Mouse (Mus musculus): Measurements from ENCODE around the gene Rcan1. TPM values are rescaled to one million over a fixed set of nuclear protein-coding genes. Genes with fewer than 3 reads are reported as not detected.

Rcan1 gene
- polyA plus RNA-seq, 1 experiment from 2014 or later = 28.0 TPM

- no peak for DNase-seq (ENCODE audit: low spot score)
- H3K27ac ChIP-seq = no peak overlapping the region
- no peaks in the 10 kb centered on the region for H3K9me3 ChIP-seq (replicated peaks)
- H3K27me3 ChIP-seq (ENCODE audit: low read depth, poor library complexity, severe bottlenecking) = no peaks in the 10 kb centered on the region
- peaks cover 9% of the 10 kb centered on the region for H3K4me1 ChIP-seq
- WGBS = 94% methylated on average over 6 of the region's 6 CpGs
- H3K36me3 ChIP-seq = no peaks in the 10 kb centered on the region
- no peak overlapping the region for H3K4me3 ChIP-seq
These were observed 93.7 kb downstream of the Rcan1 start for GRCm38 (mm10) chr16:92376976-92377375.

DNA sequence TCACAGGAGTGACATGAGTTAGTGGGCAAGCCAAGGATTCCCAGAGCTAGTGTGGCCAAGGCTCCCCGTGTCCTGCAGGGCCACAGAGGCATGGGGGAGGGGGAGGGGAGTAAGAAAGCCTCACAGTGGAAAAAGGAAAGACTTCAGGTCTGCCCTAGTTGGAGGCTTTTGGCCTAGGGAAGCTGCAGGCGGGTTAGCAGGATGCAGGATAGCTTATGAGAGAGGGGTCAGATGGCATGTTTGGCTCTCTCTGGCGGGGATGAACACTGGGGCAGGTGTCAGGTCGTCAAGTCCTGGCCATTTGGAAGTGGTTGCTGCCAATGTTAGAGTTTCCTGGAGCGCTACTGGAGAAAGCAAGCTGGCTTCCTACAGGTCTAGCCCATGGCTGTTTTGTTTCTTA is 99.0 kb downstream of the Rcan1 start:
- 40% methylated on average over 5 of the region's 5 CpGs for WGBS
- H3K27ac ChIP-seq = no peak overlapping the region

DNA sequence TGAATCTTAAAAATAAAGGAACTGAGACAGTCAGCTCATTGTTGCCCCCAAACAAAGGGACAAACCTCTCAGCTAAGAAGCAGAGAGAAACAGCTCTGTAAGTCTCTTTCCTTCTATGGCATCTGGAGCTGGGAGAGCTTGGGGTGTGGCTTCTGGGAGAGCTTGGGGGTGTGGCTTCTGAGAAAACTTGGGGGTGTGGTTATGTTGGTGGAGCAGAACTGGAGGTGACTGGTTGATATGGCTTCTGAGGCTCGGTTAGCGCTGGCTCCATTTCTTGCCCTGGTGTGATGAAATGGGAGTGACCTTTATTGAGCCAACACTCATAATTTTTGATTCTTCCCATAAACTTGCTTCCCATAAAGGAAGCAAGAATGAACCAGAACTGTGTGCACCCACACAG is 101.4 kb downstream of the Rcan1 start:
- no peak for DNase-seq (ENCODE audit: low spot score)
- H3K36me3 ChIP-seq = no peaks in the 10 kb centered on the region
- peaks cover 31% of the 10 kb centered on the region for H3K4me1 ChIP-seq
- H3K27ac ChIP-seq = no peak overlapping the region
- H3K4me3 ChIP-seq = no peak overlapping the region
- peaks cover 15% of the 10 kb centered on the region for H3K27me3 ChIP-seq (ENCODE audit: low read depth, poor library complexity, severe bottlenecking)
- H3K9me3 ChIP-seq (replicated peaks) = no peaks in the 10 kb centered on the region
- 65% methylated on average over 2 of the region's 2 CpGs for WGBS

More for the DNA sequence above, 99.0 kb downstream of the Rcan1 start:
- Histone ChIP-seq H3K36me3 (no peaks in the 10 kb centered on the region), H3K4me3 (no peak overlapping the region), H3K4me1 (peaks cover 31% of the 10 kb centered on the region), H3K9me3 (replicated peaks) (no peaks in the 10 kb centered on the region), H3K27me3 (ENCODE audit: low read depth, poor library complexity, severe bottlenecking) (peaks cover 15% of the 10 kb centered on the region)
- no peak for DNase-seq (ENCODE audit: low spot score)

DNA sequence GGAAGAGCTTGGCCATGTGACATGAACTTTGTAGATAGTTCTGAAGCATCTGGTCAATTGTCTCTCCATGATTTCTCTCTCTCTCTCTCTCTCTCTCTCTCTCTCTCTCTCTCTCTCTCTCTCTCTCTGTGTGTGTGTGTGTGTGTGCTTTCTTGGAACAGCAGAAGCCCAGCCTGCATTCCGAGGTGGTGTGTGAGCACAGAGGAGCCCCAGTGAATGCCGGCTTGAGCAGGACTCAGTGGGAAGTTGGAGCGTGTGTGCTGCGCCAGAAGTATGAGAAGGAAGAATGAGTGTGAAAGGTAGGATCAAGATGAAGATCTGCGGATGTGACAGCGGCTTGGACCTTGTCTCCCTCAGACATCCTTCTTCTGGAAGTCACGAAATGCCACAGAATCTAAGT is 105.2 kb downstream of the Rcan1 start:
- 78% methylated on average over 7 of the region's 7 CpGs for WGBS
- no peak overlapping the region for H3K4me3 ChIP-seq
- H3K4me1 ChIP-seq = peaks cover 8% of the 10 kb centered on the region; the same call in 1 of the 2 replicates
- H3K36me3 ChIP-seq = no peaks in the 10 kb centered on the region
- H3K9me3 ChIP-seq (replicated peaks) = no peaks in the 10 kb centered on the region
- peaks cover 4% of the 10 kb centered on the region; the same call in 1 of the 2 replicates for H3K27me3 ChIP-seq (ENCODE audit: low read depth, poor library complexity, severe bottlenecking)
- H3K27ac ChIP-seq = no peak overlapping the region
- DNase-seq (ENCODE audit: low spot score) = no peak

DNA sequence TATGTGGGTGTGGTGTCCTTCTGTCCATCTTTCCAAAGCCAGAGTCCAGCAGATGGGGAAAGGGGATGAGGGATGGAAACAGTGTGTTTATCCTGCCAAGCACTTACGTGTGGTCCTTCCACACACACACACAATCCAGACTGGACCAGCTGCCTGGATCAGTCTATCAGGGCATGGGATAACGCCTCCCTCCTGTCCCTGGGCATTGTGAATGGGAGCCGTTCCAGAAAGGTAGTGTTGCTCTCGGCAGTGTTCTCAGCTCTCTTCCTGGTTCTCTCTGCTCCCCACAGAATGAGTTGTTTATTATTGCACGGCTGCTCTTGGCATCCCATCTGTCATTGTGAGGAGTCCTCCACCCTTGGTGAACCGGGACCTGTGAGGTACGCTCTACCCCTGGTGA is 110.0 kb downstream of the Rcan1 start:
- Histone ChIP-seq H3K4me3 (no peak overlapping the region), H3K27me3 (ENCODE audit: low read depth, poor library complexity, severe bottlenecking) (peaks cover 33% of the 10 kb centered on the region), H3K4me1 (peaks cover 28% of the 10 kb centered on the region), H3K9me3 (replicated peaks) (no peaks in the 10 kb centered on the region), H3K27ac (no peak overlapping the region), H3K36me3 (no peaks in the 10 kb centered on the region)
- 79% methylated on average over 7 of the region's 7 CpGs for WGBS
- DNase-seq (ENCODE audit: low spot score) = no peak

DNA sequence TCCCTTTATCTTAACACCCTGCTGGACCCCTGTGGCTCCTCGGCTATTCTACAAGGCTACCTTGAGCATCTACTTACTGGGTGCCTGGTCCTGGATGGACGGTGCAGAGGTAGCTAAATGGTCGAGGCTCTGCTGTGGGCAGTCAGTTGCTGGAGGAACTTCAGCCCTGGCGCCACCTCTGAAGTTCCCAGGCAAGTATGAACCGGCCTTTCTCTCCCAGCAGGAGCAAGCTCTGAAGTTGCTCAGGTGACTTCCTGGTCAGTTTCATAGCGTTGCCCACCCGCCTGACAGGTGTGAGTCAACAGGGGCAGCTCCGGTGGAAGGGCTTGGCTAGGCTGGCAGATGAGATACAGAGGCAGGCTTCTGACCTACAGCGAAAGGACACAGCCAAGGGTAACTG is 111.4 kb downstream of the Rcan1 start, which contains the start of gene Kcne1:
Kcne1 (minus strand) TSS at position 240 of the 400 bp plus-strand sequence.
- no peak for DNase-seq (ENCODE audit: low spot score)
- Histone ChIP-seq H3K4me3 (peak within 1 kb of the TSS; percentile 14; the same call in 1 of the 2 replicates), H3K27me3 (ENCODE audit: low read depth, poor library complexity, severe bottlenecking) (peaks cover 34% of the 10 kb centered on the region), H3K36me3 (no peaks in the 10 kb centered on the region), H3K27ac (0 out of 2 replicates have a peak within 1 kb of the TSS, but pooled peaks have one; percentile 40), H3K4me1 (peaks cover 41% of the 10 kb centered on the region), H3K9me3 (replicated peaks) (no peaks in the 10 kb centered on the region)
- WGBS = 49% methylated on average over 9 of the region's 9 CpGs

DNA sequence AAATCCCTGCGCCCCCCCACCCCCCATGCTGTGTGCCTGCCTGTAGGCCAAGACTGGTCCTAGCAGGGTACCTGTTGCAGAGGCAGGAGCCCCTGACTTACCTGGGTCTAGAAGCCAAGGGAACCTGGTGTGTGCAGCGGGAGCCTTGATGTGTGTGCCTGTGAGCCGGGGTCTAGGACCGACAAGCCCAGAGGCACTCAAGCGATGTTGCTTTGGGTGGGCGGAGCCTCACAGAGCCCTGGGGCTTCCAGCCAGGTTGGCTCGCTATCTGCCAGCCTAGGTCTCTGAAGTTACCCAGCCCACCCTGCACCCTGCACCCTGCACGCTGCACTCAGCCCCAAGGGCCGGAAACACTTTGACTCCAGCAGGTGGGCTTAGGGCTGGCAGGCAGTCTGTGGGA is 111.9 kb downstream of the Rcan1 start:
- Histone ChIP-seq H3K4me1 (peaks cover 45% of the 10 kb centered on the region), H3K27ac (0 out of 2 replicates have a peak overlapping the region, but pooled peaks have one; percentile 40), H3K27me3 (ENCODE audit: low read depth, poor library complexity, severe bottlenecking) (peaks cover 34% of the 10 kb centered on the region), H3K4me3 (peak overlapping the region; percentile 14; the same call in 1 of the 2 replicates), H3K36me3 (no peaks in the 10 kb centered on the region), H3K9me3 (replicated peaks) (no peaks in the 10 kb centered on the region)
- DNase-seq (ENCODE audit: low spot score) = no peak
- 20% methylated on average over 9 of the region's 9 CpGs for WGBS

DNA sequence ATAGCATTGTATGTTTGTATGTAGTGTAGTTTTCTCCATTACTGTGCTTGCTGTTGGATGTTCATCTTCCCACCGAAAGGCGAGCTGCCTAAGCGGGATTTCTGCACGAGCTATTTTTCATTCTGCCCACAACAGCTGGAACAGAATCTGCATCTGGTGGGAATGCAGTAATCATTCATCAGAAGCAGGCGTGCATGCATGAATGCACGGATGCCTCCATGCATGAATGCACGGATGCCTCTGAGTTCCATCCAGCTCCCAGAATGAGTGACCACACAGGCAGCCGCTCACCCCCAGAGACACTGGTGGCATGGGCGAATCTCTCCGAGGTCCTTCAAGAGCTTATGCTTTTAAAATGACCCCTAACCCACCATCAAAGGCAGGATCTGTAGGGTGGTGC is 113.1 kb downstream of the Rcan1 start:
- H3K27me3 ChIP-seq (ENCODE audit: low read depth, poor library complexity, severe bottlenecking) = peaks cover 34% of the 10 kb centered on the region
- no peak overlapping the region for H3K4me3 ChIP-seq
- peaks cover 50% of the 10 kb centered on the region for H3K4me1 ChIP-seq
- no peaks in the 10 kb centered on the region for H3K36me3 ChIP-seq
- H3K27ac ChIP-seq = no peak overlapping the region
- DNase-seq (ENCODE audit: low spot score) = no peak
- WGBS = 89% methylated on average over 10 of the region's 10 CpGs
- no peaks in the 10 kb centered on the region for H3K9me3 ChIP-seq (replicated peaks)

DNA sequence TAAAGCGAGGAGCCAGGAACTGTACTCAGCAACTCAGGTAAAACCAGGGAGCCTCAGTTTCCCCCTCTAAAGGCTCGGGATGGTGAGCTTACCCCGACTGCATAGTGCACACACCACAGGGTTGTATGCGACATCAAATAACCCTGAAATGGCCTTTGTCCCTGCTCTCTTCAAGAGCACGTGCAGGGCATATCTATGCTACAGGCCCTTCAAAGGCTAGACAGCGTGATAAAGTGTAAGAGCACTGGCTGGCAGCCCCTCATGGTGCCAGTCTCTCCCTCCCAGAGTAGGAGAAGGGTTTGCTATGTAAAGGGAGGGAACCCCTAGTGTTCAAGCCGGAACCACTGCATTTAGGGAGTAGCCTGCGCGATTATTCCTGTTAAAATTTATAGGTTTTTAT is 113.6 kb downstream of the Rcan1 start:
- Histone ChIP-seq H3K4me3 (no peak overlapping the region), H3K9me3 (replicated peaks) (no peaks in the 10 kb centered on the region), H3K4me1 (peaks cover 50% of the 10 kb centered on the region), H3K36me3 (no peaks in the 10 kb centered on the region), H3K27me3 (ENCODE audit: low read depth, poor library complexity, severe bottlenecking) (peaks cover 34% of the 10 kb centered on the region), H3K27ac (no peak overlapping the region)
- no peak for DNase-seq (ENCODE audit: low spot score)
- WGBS = 79% methylated on average over 9 of the region's 9 CpGs

DNA sequence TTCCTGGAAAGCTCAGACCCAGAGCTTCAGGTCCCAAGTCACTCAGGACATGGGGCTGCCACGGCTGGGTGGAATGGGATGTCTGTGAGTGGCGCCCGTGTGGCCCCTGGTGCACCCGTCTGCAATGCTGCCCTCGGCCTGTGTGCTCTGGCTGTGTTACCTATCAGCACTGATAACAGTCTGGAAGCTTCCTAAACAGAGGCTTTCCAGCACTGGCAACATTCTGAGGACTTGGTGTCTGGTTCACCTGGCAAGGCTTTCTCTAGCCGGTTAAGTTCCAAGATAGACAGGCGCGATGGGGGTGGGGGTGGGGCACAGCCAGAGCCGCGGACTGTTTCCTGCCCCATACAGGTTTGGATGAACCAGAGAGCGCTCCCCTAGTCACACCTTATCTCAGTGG is 114.7 kb downstream of the Rcan1 start:
- no peak overlapping the region for H3K4me3 ChIP-seq
- peaks cover 50% of the 10 kb centered on the region for H3K4me1 ChIP-seq
- no peaks in the 10 kb centered on the region for H3K36me3 ChIP-seq
- H3K9me3 ChIP-seq (replicated peaks) = no peaks in the 10 kb centered on the region
- DNase-seq (ENCODE audit: low spot score) = no peak
- 75% methylated on average over 11 of the region's 11 CpGs for WGBS
- no peak overlapping the region for H3K27ac ChIP-seq
- H3K27me3 ChIP-seq (ENCODE audit: low read depth, poor library complexity, severe bottlenecking) = peaks cover 38% of the 10 kb centered on the region

DNA sequence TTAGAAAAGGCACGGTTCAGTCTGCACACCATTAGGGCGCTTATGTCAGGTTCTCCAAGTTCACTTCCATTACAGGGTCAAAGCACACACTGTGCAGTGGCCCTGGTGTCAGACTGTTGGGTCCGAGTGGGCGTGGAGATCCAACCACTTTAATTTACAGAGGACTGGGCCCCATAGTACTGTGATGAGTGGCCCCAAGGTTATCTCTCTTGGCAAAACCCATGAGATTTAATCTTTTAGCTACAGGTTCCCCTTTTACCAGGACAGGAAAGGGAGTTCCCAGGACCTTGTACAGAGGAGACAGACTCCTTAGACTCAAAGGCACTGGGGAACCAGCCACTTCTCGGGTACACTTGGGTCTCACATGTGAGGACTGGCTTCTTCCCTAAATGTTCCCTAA is 115.3 kb downstream of the Rcan1 start:
- peaks cover 38% of the 10 kb centered on the region for H3K27me3 ChIP-seq (ENCODE audit: low read depth, poor library complexity, severe bottlenecking)
- WGBS = 84% methylated on average over 5 of the region's 5 CpGs
- peaks cover 50% of the 10 kb centered on the region for H3K4me1 ChIP-seq
- no peak overlapping the region for H3K4me3 ChIP-seq
- H3K9me3 ChIP-seq (replicated peaks) = no peaks in the 10 kb centered on the region
- no peak overlapping the region for H3K27ac ChIP-seq
- no peaks in the 10 kb centered on the region for H3K36me3 ChIP-seq
- no peak for DNase-seq (ENCODE audit: low spot score)

GRCm38 (mm10) chr16:92353897-92354296 is 116.8 kb downstream of the Rcan1 start:
- no peak overlapping the region for H3K27ac ChIP-seq
- no peak for DNase-seq (ENCODE audit: low spot score)
- WGBS = 40% methylated on average over 2 of the region's 2 CpGs

DNA sequence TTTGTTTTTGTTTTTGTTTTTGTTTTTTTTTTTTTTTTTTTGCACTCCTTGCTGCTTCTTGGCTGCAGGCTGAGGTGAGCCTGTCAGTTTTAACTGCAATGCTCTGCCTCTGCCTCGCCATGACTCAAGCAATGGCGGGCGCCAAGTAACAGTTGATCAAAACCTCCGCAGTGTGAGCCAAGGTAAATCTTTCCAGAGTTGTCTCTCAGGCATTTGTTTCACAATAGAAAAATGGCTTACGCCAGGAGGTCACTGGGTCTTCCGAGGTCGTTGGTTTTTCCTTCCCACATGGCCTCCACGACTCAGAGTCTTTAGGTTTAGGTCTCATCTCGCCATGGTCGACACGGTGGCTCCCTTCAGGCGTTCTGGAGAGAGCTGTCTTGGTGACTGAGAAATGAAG is 117.4 kb downstream of the Rcan1 start:
- Histone ChIP-seq H3K27me3 (ENCODE audit: low read depth, poor library complexity, severe bottlenecking) (peaks cover 26% of the 10 kb centered on the region; the same call in 1 of the 2 replicates), H3K36me3 (no peaks in the 10 kb centered on the region), H3K4me3 (no peak overlapping the region), H3K27ac (peak overlapping the region; percentile 58), H3K4me1 (peaks cover 37% of the 10 kb centered on the region), H3K9me3 (replicated peaks) (no peaks in the 10 kb centered on the region)
- WGBS = 85% methylated on average over 12 of the region's 12 CpGs
- no peak for DNase-seq (ENCODE audit: low spot score)

More at GRCm38 (mm10) chr16:92353897-92354296, 116.8 kb downstream of the Rcan1 start:
- Histone ChIP-seq H3K4me1 (peaks cover 42% of the 10 kb centered on the region), H3K36me3 (no peaks in the 10 kb centered on the region), H3K4me3 (no peak overlapping the region), H3K27me3 (ENCODE audit: low read depth, poor library complexity, severe bottlenecking) (peaks cover 30% of the 10 kb centered on the region), H3K9me3 (replicated peaks) (no peaks in the 10 kb centered on the region)

DNA sequence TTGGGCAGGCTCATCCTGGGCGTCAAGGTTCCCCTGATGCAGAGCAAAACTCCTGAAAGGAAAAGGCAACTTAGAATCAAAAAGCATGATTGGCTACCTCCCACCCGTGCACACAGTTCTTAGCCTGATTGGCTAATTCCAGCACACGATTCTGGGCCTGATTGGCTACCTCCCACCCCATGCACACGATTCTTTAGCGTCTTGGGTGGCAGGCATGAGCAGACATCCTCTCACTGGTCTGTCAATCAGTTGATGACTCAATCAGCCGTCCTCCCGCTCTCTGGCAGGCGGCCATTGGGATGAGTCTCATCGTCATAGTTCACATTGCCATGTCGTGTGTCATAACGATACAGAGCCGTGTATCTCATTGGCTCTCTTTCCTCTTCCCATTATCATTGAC is 121.7 kb downstream of the Rcan1 start:
- no peak for DNase-seq (ENCODE audit: low spot score)
- Histone ChIP-seq H3K4me3 (no peak overlapping the region), H3K36me3 (no peaks in the 10 kb centered on the region), H3K4me1 (peaks cover 12% of the 10 kb centered on the region), H3K27me3 (ENCODE audit: low read depth, poor library complexity, severe bottlenecking) (peaks cover 5% of the 10 kb centered on the region; the same call in 1 of the 2 replicates), H3K9me3 (replicated peaks) (no peaks in the 10 kb centered on the region), H3K27ac (no peak overlapping the region)
- WGBS = 90% methylated on average over 12 of the region's 12 CpGs

All from limb, embryonic 10.5 days (tissue).